Mouse (Mus musculus): Measurements from ENCODE around the gene Vill. TPM values are rescaled to one million over a fixed set of nuclear protein-coding genes. Genes with fewer than 3 reads are reported as not detected.

Gene Vill
- polyA plus RNA-seq, 1 experiment from 2014 or later = 15.2 TPM

DNA sequence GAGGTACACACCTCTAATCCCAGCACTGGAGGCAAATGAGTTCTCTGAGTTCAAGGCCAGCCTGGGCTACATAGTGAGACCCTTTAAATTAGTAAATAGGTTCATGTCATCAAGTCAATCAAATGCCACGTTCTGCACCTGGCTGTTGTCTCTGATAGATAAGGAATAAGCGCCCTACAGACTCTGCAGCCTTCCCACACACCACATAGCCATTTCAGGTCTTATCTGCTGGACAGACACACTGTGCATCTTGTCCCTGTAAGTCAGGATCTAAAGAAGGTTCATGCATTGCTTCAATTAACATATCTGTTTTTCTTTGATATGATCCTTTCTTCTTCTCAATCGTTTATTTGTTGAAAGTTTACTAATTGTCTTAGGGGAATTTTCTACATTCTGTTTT is 14.0 kb upstream of the Vill start:
- no peak for DNase-seq (ENCODE audit: extremely low spot score, low spot score)
- Histone ChIP-seq H3K4me3 (no peak overlapping the region), H3K36me3 (replicated peaks) (peaks cover 43% of the 10 kb centered on the region), H3K9me3 (no peaks in the 10 kb centered on the region), H3K27me3 (ENCODE audit: poor library complexity, severe bottlenecking) (no peaks in the 10 kb centered on the region), H3K4me1 (peaks cover 28% of the 10 kb centered on the region), H3K27ac (no peak overlapping the region)
- WGBS = 88% methylated on average over 3 of the region's 3 CpGs

GRCm38 (mm10) chr9:119040101-119040775 is 12.3 kb upstream of the Vill start:
- H3K27me3 ChIP-seq (ENCODE audit: poor library complexity, severe bottlenecking) = no peaks in the 10 kb centered on the region
- H3K9me3 ChIP-seq = no peaks in the 10 kb centered on the region
- WGBS = 95% methylated on average over 15 of the region's 15 CpGs
- no peak overlapping the region for H3K27ac ChIP-seq
- H3K36me3 ChIP-seq (replicated peaks) = peaks cover 43% of the 10 kb centered on the region
- H3K4me1 ChIP-seq = peaks cover 11% of the 10 kb centered on the region
- no peak for DNase-seq (ENCODE audit: extremely low spot score, low spot score)
- H3K4me3 ChIP-seq = no peak overlapping the region

DNA sequence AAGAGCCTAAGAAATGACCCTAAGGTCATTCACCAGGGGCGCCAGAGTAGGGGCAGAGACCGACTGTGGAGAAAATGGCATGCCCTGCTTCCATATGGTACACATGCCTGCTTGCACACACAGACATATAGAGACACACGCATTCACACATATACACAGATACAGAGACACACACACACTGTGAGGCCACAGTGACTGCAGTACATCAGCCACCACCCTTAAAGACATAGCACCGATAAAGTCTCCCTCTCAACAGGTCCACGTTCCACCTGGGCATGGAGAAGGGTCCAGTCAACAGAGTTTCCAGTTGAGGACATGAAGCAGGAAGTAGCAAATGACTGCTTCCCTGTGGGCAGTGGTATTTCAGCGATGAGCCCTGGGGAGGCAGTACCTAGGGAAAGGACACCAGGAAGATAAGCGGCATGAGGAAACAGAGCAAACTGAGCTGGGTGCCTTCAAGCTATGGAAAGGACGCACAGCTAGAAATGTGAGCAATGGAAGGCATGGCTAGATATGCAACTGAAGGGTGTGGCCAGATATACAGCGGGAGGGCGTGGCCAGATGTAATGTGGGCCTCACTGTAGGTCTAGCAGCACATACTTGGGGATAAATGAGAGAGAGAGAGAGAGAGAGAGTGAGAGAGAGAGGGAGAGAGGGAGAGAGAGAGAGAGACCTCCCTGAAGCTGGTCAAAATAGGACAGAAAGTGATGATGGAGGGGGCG is 4.2 kb upstream of the Vill start:
- no peaks in the 10 kb centered on the region for H3K36me3 ChIP-seq (replicated peaks)
- peaks cover 19% of the 10 kb centered on the region for H3K4me1 ChIP-seq
- no peak for DNase-seq (ENCODE audit: extremely low spot score, low spot score)
- 82% methylated on average over 11 of the region's 11 CpGs for WGBS
- peaks cover 28% of the 10 kb centered on the region for H3K27me3 ChIP-seq (ENCODE audit: poor library complexity, severe bottlenecking)
- H3K27ac ChIP-seq = no peak overlapping the region
- no peaks in the 10 kb centered on the region for H3K9me3 ChIP-seq
- H3K4me3 ChIP-seq = no peak overlapping the region

DNA sequence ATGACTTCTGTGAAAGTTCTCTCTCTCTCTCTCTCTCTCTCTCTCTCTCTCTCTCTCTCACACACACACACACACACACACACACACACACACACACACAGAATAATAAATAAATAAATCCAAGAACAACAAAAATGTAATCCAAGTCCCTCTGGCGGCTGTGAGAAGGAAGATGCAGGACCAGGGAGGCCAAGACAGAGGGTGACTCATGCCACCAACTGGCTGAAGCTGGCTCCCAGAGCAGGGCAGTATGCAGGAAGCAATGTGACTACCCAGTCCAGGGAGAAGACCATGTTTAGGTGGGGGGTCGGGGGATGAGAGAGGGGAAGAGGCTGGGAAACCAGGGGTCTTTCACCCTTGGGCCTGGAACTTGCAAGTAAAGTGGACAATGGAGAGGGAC is 1.4 kb upstream of the Vill start:
- Histone ChIP-seq H3K27ac (0 out of 2 replicates have a peak overlapping the region, but pooled peaks have one; percentile 25), H3K27me3 (ENCODE audit: poor library complexity, severe bottlenecking) (peaks cover 51% of the 10 kb centered on the region), H3K4me1 (peaks cover 34% of the 10 kb centered on the region), H3K4me3 (no peak overlapping the region), H3K9me3 (no peaks in the 10 kb centered on the region), H3K36me3 (replicated peaks) (no peaks in the 10 kb centered on the region)
- no peak for DNase-seq (ENCODE audit: extremely low spot score, low spot score)
- WGBS = 74% methylated on average over 2 of the region's 2 CpGs

DNA sequence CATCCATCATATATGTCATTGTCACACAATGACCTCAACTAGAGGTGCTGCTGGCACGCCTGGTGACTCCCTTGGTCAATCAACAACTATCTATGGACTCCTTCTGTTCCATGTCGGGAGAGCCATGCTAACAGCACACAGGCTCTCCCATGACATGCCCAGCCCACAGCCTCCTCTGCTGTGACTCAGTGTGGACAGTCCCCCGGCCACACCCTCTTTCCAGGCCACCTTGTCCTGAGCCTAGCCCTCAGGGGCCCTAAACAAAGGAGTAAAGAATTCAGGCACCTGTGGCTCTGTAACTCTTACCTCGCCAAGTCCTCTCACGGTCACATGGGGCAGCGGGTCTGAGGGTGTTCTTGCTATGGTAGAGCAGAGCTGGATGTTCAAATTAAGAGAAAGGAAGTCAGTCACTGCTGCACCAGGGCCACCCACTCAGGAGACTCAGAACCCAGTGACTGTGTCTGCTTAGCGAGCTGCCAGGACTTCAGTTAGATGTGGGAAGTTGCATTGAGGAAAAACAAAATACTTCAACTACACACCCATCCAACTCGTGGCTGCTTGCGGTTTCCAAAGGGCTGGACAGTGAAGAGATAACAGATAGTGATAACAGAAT is 1.5 kb downstream of the Vill start:
- Histone ChIP-seq H3K4me3 (no peak overlapping the region), H3K36me3 (replicated peaks) (no peaks in the 10 kb centered on the region), H3K9me3 (no peaks in the 10 kb centered on the region), H3K4me1 (peaks cover 41% of the 10 kb centered on the region), H3K27me3 (ENCODE audit: poor library complexity, severe bottlenecking) (peaks cover 51% of the 10 kb centered on the region), H3K27ac (no peak overlapping the region)
- no peak for DNase-seq (ENCODE audit: extremely low spot score, low spot score)
- WGBS = 80% methylated on average over 9 of the region's 9 CpGs

DNA sequence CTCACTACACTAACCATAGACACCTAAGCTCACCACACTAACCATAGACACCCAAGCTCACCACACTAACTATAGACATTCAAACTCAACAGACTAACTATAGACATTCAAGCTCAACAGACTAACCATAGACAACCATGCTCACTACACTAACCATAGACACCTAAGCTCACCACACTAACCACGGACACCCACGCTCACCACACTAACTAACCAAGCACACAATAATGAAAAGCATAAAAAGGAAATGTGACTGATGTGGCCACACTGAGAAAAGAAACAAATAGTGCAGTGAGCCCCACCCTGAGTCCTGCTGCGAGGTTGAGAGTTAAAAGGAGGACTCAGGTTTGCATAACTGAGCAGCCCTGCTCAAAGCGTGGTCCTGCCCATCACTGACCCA is 2.8 kb downstream of the Vill start:
- 89% methylated on average over 4 of the region's 4 CpGs for WGBS
- peaks cover 41% of the 10 kb centered on the region for H3K4me1 ChIP-seq
- no peak for DNase-seq (ENCODE audit: extremely low spot score, low spot score)
- H3K36me3 ChIP-seq (replicated peaks) = no peaks in the 10 kb centered on the region
- no peak overlapping the region for H3K27ac ChIP-seq
- no peaks in the 10 kb centered on the region for H3K9me3 ChIP-seq
- H3K4me3 ChIP-seq = no peak overlapping the region
- H3K27me3 ChIP-seq (ENCODE audit: poor library complexity, severe bottlenecking) = peaks cover 51% of the 10 kb centered on the region

GRCm38 (mm10) chr9:119058245-119058644 is 5.7 kb downstream of the Vill start:
- WGBS = 81% methylated on average over 7 of the region's 7 CpGs
- H3K36me3 ChIP-seq (replicated peaks) = no peaks in the 10 kb centered on the region

GRCm38 (mm10) chr9:119060701-119061100 is 8.1 kb downstream of the Vill start:
- H3K9me3 ChIP-seq = no peaks in the 10 kb centered on the region
- H3K4me3 ChIP-seq = no peak overlapping the region
- no peak for DNase-seq (ENCODE audit: extremely low spot score, low spot score)
- 91% methylated on average over 10 of the region's 10 CpGs for WGBS
- H3K27me3 ChIP-seq (ENCODE audit: poor library complexity, severe bottlenecking) = peaks cover 6% of the 10 kb centered on the region; the same call in 1 of the 2 replicates
- no peaks in the 10 kb centered on the region for H3K36me3 ChIP-seq (replicated peaks)
- peaks cover 30% of the 10 kb centered on the region for H3K4me1 ChIP-seq
- H3K27ac ChIP-seq = no peak overlapping the region

More at GRCm38 (mm10) chr9:119058245-119058644, 5.7 kb downstream of the Vill start:
- H3K27ac ChIP-seq = no peak overlapping the region
- no peak for DNase-seq (ENCODE audit: extremely low spot score, low spot score)
- H3K27me3 ChIP-seq (ENCODE audit: poor library complexity, severe bottlenecking) = peaks cover 25% of the 10 kb centered on the region
- no peaks in the 10 kb centered on the region for H3K9me3 ChIP-seq
- no peak overlapping the region for H3K4me3 ChIP-seq
- peaks cover 33% of the 10 kb centered on the region for H3K4me1 ChIP-seq

GRCm38 (mm10) chr9:119063036-119063644 is 10.6 kb downstream of the Vill start:
- no peak overlapping the region for H3K27ac ChIP-seq
- DNase-seq (ENCODE audit: extremely low spot score, low spot score) = no peak
- H3K27me3 ChIP-seq (ENCODE audit: poor library complexity, severe bottlenecking) = peaks cover 5% of the 10 kb centered on the region; the same call in 1 of the 2 replicates
- WGBS = 28% methylated on average over 19 of the region's 19 CpGs
- H3K9me3 ChIP-seq = no peaks in the 10 kb centered on the region
- peaks cover 23% of the 10 kb centered on the region for H3K4me1 ChIP-seq
- no peaks in the 10 kb centered on the region for H3K36me3 ChIP-seq (replicated peaks)
- no peak overlapping the region for H3K4me3 ChIP-seq

DNA sequence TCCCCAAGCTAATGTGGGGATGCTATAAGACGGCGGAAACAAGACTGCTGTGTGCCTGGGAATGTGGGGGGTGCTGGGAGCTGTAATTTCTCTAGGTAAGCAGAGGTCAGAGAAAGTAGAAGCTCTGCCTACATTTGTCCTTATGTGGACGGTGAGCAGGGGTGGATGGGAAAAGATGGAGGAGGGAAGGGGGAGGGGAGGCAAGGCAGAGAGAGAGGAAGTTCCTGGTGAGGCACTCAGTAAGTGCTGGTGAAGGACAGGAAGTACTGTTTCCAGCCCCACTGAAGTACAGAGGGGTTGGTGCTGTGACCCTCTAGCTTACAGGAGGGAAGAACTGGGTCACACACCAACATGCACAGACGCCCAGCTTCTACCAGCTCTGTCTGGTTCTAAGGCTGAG is 11.7 kb downstream of the Vill start:
- H3K27me3 ChIP-seq (ENCODE audit: poor library complexity, severe bottlenecking) = 0 out of 2 replicates have a peak, but pooled peaks cover 5% of the 10 kb centered on the region
- 72% methylated on average over 4 of the region's 4 CpGs for WGBS
- no peaks in the 10 kb centered on the region for H3K9me3 ChIP-seq
- H3K36me3 ChIP-seq (replicated peaks) = no peaks in the 10 kb centered on the region
- H3K4me1 ChIP-seq = peaks cover 23% of the 10 kb centered on the region
- no peak overlapping the region for H3K27ac ChIP-seq
- DNase-seq (ENCODE audit: extremely low spot score, low spot score) = no peak
- H3K4me3 ChIP-seq = no peak overlapping the region

DNA sequence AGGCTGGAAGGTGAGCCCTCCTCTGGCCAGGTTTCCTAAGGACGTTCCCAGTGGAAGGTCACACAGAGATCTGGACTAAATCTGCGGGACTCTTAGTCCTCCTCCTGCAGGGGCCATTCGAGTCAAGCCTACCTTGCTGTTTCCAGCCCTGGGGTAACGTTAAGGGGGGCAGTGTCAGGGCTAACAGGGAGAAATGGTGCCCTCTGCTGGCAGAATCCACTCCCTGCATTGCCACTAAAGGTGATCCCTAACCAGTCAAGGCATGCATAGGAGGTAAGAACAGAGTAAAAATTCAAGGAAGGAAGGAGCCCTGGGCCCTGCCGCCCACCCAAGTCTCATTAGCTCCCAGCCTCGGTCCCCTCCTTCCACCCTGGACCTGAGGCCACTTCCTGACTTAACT is 15.0 kb downstream of the Vill start:
- Histone ChIP-seq H3K27ac (no peak overlapping the region), H3K36me3 (replicated peaks) (peaks cover 16% of the 10 kb centered on the region), H3K9me3 (no peaks in the 10 kb centered on the region), H3K4me3 (no peak overlapping the region), H3K27me3 (ENCODE audit: poor library complexity, severe bottlenecking) (0 out of 2 replicates have a peak, but pooled peaks cover 5% of the 10 kb centered on the region), H3K4me1 (peaks cover 22% of the 10 kb centered on the region)
- 5% methylated on average over 6 of the region's 6 CpGs for WGBS
- DNase-seq (ENCODE audit: extremely low spot score, low spot score) = peak; percentile 73

DNA sequence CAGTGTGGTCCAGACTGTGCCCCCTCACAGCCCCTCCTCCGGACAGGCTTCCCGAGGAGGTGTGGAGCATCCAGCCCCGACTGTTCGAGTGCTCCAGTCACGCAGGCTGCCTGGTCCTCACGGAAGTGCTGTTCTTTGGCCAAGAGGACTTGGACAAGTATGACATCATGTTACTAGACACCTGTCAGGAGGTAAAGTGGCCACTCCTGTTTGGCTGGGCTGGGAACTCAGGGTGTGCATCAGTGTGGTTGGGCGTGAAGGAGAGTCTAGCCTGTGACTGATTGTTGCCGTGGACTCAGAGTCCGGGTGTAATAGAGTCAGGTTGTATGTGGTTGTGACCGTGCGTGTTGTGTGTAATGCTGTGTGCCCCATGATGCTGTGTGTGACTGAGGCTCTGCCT is 15.7 kb downstream of the Vill start:
- H3K4me1 ChIP-seq = peaks cover 16% of the 10 kb centered on the region
- H3K4me3 ChIP-seq = no peak overlapping the region
- no peaks in the 10 kb centered on the region for H3K9me3 ChIP-seq
- 0 out of 2 replicates have a peak, but pooled peaks cover 5% of the 10 kb centered on the region for H3K27me3 ChIP-seq (ENCODE audit: poor library complexity, severe bottlenecking)
- H3K36me3 ChIP-seq (replicated peaks) = peaks cover 16% of the 10 kb centered on the region
- 90% methylated on average over 11 of the region's 11 CpGs for WGBS
- H3K27ac ChIP-seq = no peak overlapping the region
- DNase-seq (ENCODE audit: extremely low spot score, low spot score) = no peak

Measured in forebrain, embryonic 10.5 days (tissue).